Mouse (Mus musculus) liver, embryonic 16.5 days (tissue): ENCODE data around the gene Neb. TPM values are rescaled to one million over a fixed set of nuclear protein-coding genes. Genes with fewer than 3 reads are reported as not detected.

Experiments
- ATAC-seq: fragments of 200-750 bp; cut with Nextera tagmentation; 2 replicates; pipeline ENCODE4 v1.8.0; 2017; ENCODE audit warnings: low read depth, mild to moderate bottlenecking, moderate number of reproducible peaks, moderate library complexity
- H3K27ac ChIP-seq: fragments of 300-500 bp; sonication (generic); 2 replicates; pipeline ENCODE4 v1.5.1; 2014; ENCODE audit warnings: mild to moderate bottlenecking, low read length
- H3K27me3 ChIP-seq: fragments of 300-500 bp; sonication (generic); 2 replicates; pipeline ENCODE4 v1.6.1; 2014; ENCODE audit warnings: low read depth, low read length, mixed read lengths; ENCODE audit not compliant: control insufficient read depth, insufficient read depth
- H3K36me3 ChIP-seq: fragments of 300-500 bp; sonication (generic); 2 replicates; pipeline ENCODE4 v1.6.1; 2014; ENCODE audit warnings: mild to moderate bottlenecking; ENCODE audit not compliant: control insufficient read depth, insufficient read depth
- H3K4me1 ChIP-seq: fragments of 300-500 bp; sonication (generic); 2 replicates; pipeline ENCODE4 v1.6.1; 2014; ENCODE audit warnings: low read depth, low read length, mixed read lengths; ENCODE audit not compliant: control insufficient read depth
- H3K4me2 ChIP-seq: fragments of 300-500 bp; sonication (generic); 2 replicates; pipeline ENCODE4 v1.6.1; 2014; ENCODE audit warnings: low read depth, low read length, mixed read lengths
- H3K4me3 ChIP-seq: fragments of 300-500 bp; sonication (generic); 2 replicates; pipeline ENCODE4 v1.5.1; 2014; ENCODE audit warnings: low read depth, mild to moderate bottlenecking, low read length
- H3K9ac ChIP-seq: fragments of 300-500 bp; sonication (generic); 2 replicates; pipeline ENCODE4 v1.6.1; 2014; ENCODE audit warnings: low read depth, low read length
- H3K9me3 ChIP-seq: fragments of 300-500 bp; sonication (generic); replicated peaks from 2 replicates; pipeline ENCODE4 v1.6.1; 2016; ENCODE audit warnings: low read length; ENCODE audit not compliant: control insufficient read depth
- WGBS: fragments of 180-500 bp; shearing (Covaris S2); extraction: QIAGEN DNeasy Blood & Tissue Kit; methylation state at CpG from one replicate; pipeline ENCODE4 v1.1.7; 2014; ENCODE audit not compliant: insufficient replicate concordance; 5-methylcytosine and 5-hydroxymethylcytosine counted together
- polyA plus RNA-seq: library from polyadenylated mRNA; unstranded; fragments of >200 nt; fragmentation: Nextera tagmentation; extraction: Ambion mirVana; gene quantifications from 2 replicates; pipeline ENCODE4 v1.2.1, GENCODE M21; 2015

Gene Neb
- polyA plus RNA-seq, 1 experiment from 2014 or later = 10.2 TPM

DNA sequence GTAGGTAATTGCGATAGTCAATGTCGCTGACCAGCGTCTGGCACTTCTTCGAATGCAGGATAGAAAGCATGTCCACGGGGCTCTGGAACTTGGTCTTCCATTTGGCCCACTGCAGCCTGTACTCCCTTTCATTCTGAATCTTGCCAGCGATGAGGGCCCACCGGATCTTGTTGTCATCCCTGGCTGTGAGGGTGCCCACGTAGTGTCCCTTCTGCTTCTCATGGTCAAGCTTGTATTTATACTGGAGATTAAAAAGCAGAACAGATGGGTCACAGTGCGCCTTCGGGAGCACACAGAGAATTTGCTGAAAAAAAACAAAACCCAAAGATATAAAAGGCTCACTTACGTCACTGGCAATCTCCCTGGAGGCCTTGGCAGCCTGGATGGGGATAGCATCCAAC lies 165.7 kb downstream of the Neb start:
- H3K27me3 ChIP-seq = no peaks in the 10 kb centered on the region
- H3K27ac ChIP-seq = no peak overlapping the region
- 77% methylated on average over 11 of the region's 11 CpGs for WGBS
- no peak for ATAC-seq
- no peaks in the 10 kb centered on the region for H3K4me1 ChIP-seq
- H3K9ac ChIP-seq = no peak overlapping the region
- H3K9me3 ChIP-seq = no peaks in the 10 kb centered on the region
- no peak overlapping the region for H3K4me2 ChIP-seq
- H3K4me3 ChIP-seq = no peak overlapping the region
- no peaks in the 10 kb centered on the region for H3K36me3 ChIP-seq

DNA sequence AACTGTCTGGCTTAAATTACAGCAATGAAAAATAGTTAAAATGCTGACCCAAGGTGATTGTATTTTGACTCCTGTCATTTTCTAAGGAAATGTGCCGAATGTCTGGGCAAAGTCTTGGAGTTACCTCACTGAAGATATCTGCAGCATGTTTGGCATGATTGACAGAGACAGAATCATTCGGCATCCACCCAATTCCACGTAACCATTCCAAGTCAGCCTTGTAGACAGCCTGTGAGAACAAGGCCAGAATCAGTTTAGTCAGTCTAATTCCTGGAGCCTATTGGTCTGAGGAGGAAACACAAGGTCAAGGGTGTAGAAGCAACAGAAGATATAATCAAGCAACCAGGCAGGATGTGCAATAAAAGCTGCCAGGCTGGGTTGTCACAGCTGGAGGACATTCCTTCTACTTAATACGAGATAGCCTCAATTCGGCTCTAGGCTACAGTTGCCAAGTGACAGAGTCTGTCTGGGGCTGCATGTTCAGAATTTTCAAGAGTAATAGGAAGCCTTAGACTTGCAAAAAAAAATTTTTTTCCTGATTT lies 166.8 kb downstream of the Neb start:
- no peaks in the 10 kb centered on the region for H3K36me3 ChIP-seq
- ATAC-seq = peak; percentile 35; the same call in 1 of the 2 replicates
- no peak overlapping the region for H3K27ac ChIP-seq
- H3K4me3 ChIP-seq = no peak overlapping the region
- no peak overlapping the region for H3K9ac ChIP-seq
- no peaks in the 10 kb centered on the region for H3K27me3 ChIP-seq
- no peaks in the 10 kb centered on the region for H3K9me3 ChIP-seq
- WGBS = 55% methylated on average over 5 of the region's 5 CpGs
- H3K4me2 ChIP-seq = no peak overlapping the region
- H3K4me1 ChIP-seq = no peaks in the 10 kb centered on the region

DNA sequence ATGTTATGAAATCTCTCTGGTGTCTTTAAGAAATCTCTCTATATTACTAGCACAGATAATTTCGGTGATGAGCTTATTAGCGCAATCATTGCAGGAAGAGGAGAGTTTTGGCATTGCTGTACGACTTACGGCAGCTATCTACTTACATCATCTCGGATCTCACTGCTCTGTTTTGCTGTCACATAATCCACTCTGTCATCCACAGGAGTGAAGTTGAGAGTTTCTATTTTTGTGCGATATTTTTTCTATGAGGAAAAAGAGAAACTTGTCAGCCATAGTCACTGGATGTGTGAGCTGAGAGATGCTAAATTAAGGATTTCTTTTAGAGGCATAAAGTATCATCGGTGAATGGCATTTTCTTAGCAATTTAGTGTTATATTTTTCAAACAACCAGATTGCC lies 167.6 kb downstream of the Neb start:
- ATAC-seq = no peak
- Histone ChIP-seq H3K36me3 (no peaks in the 10 kb centered on the region), H3K4me1 (no peaks in the 10 kb centered on the region), H3K27ac (no peak overlapping the region), H3K9ac (no peak overlapping the region), H3K4me3 (no peak overlapping the region), H3K9me3 (no peaks in the 10 kb centered on the region), H3K27me3 (no peaks in the 10 kb centered on the region), H3K4me2 (no peak overlapping the region)
- 74% methylated on average over 7 of the region's 7 CpGs for WGBS

DNA sequence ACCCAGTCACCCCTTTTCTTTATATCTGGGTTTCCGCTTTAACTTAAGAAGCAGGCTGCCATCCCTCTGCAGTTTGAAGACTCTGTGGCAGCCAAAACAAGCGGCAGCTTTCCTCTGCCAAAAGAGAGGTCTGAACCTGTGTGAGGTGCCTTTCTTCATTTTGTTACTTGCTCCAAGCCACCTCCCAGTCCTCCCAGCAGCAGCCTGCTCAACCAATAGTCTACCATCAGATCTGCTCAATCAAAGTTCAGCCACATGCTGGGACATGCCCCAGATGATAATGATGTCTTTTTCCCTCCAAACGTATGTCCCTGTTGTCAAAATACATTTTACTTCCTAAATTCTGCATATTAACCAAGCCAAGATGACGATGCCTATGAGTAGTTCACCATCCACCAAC lies 173.3 kb downstream of the Neb start:
- Histone ChIP-seq H3K36me3 (no peaks in the 10 kb centered on the region), H3K4me3 (no peak overlapping the region), H3K27ac (no peak overlapping the region), H3K4me1 (no peaks in the 10 kb centered on the region), H3K9me3 (no peaks in the 10 kb centered on the region), H3K9ac (no peak overlapping the region), H3K27me3 (no peaks in the 10 kb centered on the region), H3K4me2 (no peak overlapping the region)
- no peak for ATAC-seq
- WGBS = 60% methylated on average over 4 of the region's 4 CpGs

DNA sequence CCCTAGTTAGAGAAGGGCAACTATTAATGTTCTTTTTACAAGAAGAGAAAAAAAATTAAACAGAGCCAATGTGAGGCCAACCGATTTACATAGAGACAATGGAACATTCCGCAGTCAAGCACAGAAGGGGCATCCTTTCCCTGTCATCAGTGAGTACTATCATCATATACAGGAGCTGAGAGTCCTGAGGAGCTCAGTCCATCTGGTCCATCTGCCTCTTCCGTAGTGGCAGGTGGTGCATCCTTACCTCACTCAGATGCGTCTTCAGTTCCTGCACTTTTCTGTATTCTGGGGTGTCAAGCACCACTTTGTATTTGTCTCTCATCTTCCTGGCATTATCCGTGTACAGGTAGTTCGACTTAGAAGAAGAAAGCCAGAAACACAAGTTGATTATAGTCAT lies 184.6 kb downstream of the Neb start:
- Histone ChIP-seq H3K27ac (no peak overlapping the region), H3K9ac (no peak overlapping the region), H3K36me3 (no peaks in the 10 kb centered on the region), H3K4me2 (no peak overlapping the region), H3K27me3 (no peaks in the 10 kb centered on the region), H3K4me1 (no peaks in the 10 kb centered on the region), H3K4me3 (no peak overlapping the region), H3K9me3 (no peaks in the 10 kb centered on the region)
- 65% methylated on average over 6 of the region's 6 CpGs for WGBS
- no peak for ATAC-seq

DNA sequence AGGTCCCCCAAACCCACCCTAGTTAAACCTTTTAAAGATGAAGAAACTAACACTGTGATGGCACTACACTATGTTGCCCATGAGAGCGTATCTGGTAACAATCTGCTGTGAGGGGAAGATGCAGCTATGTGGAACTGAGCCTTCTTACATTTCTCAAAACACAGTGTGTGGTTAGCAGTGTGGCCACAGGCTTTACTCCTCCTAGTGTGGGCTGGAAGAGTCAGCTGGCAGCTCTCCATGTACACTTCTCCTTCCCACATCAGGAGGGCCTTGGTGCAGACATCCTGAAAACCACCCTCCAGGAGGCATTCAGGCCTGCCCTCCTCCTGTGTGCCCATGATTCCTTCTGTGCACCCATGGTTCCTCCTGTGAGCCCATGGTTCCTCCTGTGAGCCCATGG lies 198.6 kb downstream of the Neb start:
- Histone ChIP-seq H3K9ac (no peak overlapping the region), H3K36me3 (no peaks in the 10 kb centered on the region), H3K9me3 (no peaks in the 10 kb centered on the region), H3K4me1 (no peaks in the 10 kb centered on the region), H3K4me2 (no peak overlapping the region), H3K4me3 (no peak overlapping the region), H3K27ac (no peak overlapping the region), H3K27me3 (no peaks in the 10 kb centered on the region)
- no peak for ATAC-seq
- 56% methylated on average over 1 of the region's 1 CpGs for WGBS

DNA sequence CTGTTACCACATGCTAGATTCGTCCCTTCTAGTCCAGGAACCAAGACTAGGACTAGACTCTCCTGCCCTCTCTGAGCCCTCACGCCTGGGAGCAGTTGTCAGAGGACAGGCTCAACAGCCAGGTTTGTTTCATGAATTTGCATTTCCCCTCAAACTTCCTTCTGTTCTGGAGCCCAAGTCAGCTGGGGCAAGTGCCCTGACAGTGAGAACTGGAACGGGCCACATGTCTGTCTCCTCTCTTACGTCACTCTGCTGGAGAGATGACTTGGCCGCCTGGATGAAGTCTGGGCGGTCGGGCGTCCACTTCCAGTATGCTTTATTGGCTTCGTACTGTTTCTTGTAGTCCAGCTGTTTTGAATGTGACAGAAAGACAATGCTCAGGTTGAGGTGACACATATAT lies 200.5 kb downstream of the Neb start:
- H3K4me2 ChIP-seq = no peak overlapping the region
- no peaks in the 10 kb centered on the region for H3K9me3 ChIP-seq
- H3K4me1 ChIP-seq = no peaks in the 10 kb centered on the region
- no peak overlapping the region for H3K9ac ChIP-seq
- ATAC-seq = no peak
- H3K4me3 ChIP-seq = no peak overlapping the region
- H3K27me3 ChIP-seq = no peaks in the 10 kb centered on the region
- no peaks in the 10 kb centered on the region for H3K36me3 ChIP-seq
- 53% methylated on average over 9 of the region's 9 CpGs for WGBS
- H3K27ac ChIP-seq = no peak overlapping the region

DNA sequence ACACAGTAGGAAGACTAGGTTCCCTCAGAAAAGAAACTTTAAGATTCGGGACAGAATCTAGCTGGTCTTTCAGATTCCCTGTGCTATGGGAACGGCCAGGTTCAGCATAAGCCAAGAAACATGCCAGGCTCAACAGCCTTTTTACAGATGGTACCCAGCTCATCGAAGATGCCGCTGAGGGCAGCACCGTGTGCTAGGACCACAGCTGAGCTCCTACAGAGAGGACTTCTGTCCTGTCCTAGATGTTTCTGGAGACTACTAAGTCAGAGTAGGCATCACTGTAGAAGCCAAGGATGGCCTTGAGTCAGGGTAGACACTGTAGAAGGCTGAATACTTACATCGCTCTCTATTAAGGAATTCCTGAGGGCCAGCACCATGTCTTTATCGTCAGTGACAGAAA lies 201.1 kb downstream of the Neb start:
- Histone ChIP-seq H3K9ac (no peak overlapping the region), H3K27me3 (no peaks in the 10 kb centered on the region), H3K27ac (no peak overlapping the region), H3K36me3 (no peaks in the 10 kb centered on the region), H3K4me2 (no peak overlapping the region), H3K9me3 (no peaks in the 10 kb centered on the region), H3K4me1 (no peaks in the 10 kb centered on the region), H3K4me3 (no peak overlapping the region)
- no peak for ATAC-seq
- WGBS = 75% methylated on average over 7 of the region's 7 CpGs

DNA sequence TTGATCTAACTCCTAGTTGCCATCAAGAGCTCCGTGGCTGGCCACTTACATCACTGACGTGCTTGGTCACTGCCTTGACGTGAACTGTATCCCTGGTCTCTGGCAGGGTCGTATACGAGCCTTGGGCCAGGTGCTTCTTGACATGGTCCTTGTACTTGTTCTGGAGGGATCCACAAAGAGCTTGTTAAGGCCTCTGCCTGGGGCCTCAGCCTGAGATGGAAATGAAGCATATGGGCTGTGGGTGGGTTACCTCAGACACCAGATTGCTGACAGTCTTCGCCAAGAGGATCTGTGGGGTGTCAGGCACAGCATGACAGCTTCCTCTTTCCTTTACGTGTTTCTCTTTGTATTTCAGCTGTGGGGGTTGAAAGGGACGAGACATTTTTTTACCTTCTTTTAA lies 201.7 kb downstream of the Neb start:
- Histone ChIP-seq H3K36me3 (no peaks in the 10 kb centered on the region), H3K4me3 (no peak overlapping the region), H3K9me3 (no peaks in the 10 kb centered on the region), H3K9ac (no peak overlapping the region), H3K27me3 (no peaks in the 10 kb centered on the region), H3K4me2 (no peak overlapping the region), H3K4me1 (no peaks in the 10 kb centered on the region), H3K27ac (no peak overlapping the region)
- 38% methylated on average over 8 of the region's 8 CpGs for WGBS
- ATAC-seq = no peak
